Mouse (Mus musculus) splenic B cell, adult 2 months (primary cell): Measurements from ENCODE around the gene Mical1.

Experiments
- DNase-seq: peaks from one replicate; pipeline ENCODE4 v3.0.0-alpha.2; 2011; ENCODE audit warnings: low read depth, low spot score
- H3K27me3 ChIP-seq: 2 replicates; pipeline ENCODE4 v1.6.1; 2012; ENCODE audit warnings: mild to moderate bottlenecking, low read length, moderate library complexity, mixed read lengths; ENCODE audit not compliant: control insufficient read depth, poor library complexity, insufficient read depth, severe bottlenecking
- H3K36me3 ChIP-seq: 2 replicates; pipeline ENCODE4 v1.6.1; 2012; ENCODE audit warnings: mild to moderate bottlenecking, low read length, moderate library complexity, mixed read lengths; ENCODE audit not compliant: control insufficient read depth, poor library complexity, insufficient read depth, severe bottlenecking

Mical1 gene

GRCm38 (mm10) chr10:41467325-41467724 lies 8.8 kb upstream of the Mical1 start:
- no peak for DNase-seq
- Histone ChIP-seq H3K27me3 (no peaks in the 10 kb centered on the region), H3K36me3 (peaks cover 5% of the 10 kb centered on the region)

- Histone ChIP-seq H3K36me3 (peaks cover 1% of the 10 kb centered on the region; the same call in 1 of the 2 replicates), H3K27me3 (no peaks in the 10 kb centered on the region)
- DNase-seq: no peak
Observed at GRCm38 (mm10) chr10:41470693-41471092, 5.4 kb upstream of the Mical1 start.

- no peak for DNase-seq
Observed at GRCm38 (mm10) chr10:41472534-41472933, 3.6 kb upstream of the Mical1 start.

GRCm38 (mm10) chr10:41472962-41473481 lies 3.1 kb upstream of the Mical1 start:
- no peaks in the 10 kb centered on the region for H3K36me3 ChIP-seq
- no peaks in the 10 kb centered on the region for H3K27me3 ChIP-seq
- DNase-seq: peak; percentile 36

More at GRCm38 (mm10) chr10:41472534-41472933, 3.6 kb upstream of the Mical1 start:
- H3K36me3 ChIP-seq: no peaks in the 10 kb centered on the region
- H3K27me3 ChIP-seq: no peaks in the 10 kb centered on the region

- Histone ChIP-seq H3K36me3 (peaks cover 4% of the 10 kb centered on the region), H3K27me3 (no peaks in the 10 kb centered on the region)
- peak; percentile 76 for DNase-seq
Observed at GRCm38 (mm10) chr10:41473782-41474468, 2.2 kb upstream of the Mical1 start.

GRCm38 (mm10) chr10:41474981-41475391 lies 1.1 kb upstream of the Mical1 start:
- DNase-seq: no peak
- Histone ChIP-seq H3K27me3 (no peaks in the 10 kb centered on the region), H3K36me3 (peaks cover 4% of the 10 kb centered on the region)

GRCm38 (mm10) chr10:41477018-41477277 lies 834 bp downstream of the Mical1 start:
- Histone ChIP-seq H3K36me3 (peaks cover 13% of the 10 kb centered on the region), H3K27me3 (no peaks in the 10 kb centered on the region)
- DNase-seq: no peak

GRCm38 (mm10) chr10:41477278-41478181 lies 1.4 kb downstream of the Mical1 start:
- no peaks in the 10 kb centered on the region for H3K27me3 ChIP-seq
- peaks cover 14% of the 10 kb centered on the region for H3K36me3 ChIP-seq
- peak; percentile 64 for DNase-seq

- Histone ChIP-seq H3K36me3 (peaks cover 25% of the 10 kb centered on the region), H3K27me3 (no peaks in the 10 kb centered on the region)
- no peak for DNase-seq
Observed at GRCm38 (mm10) chr10:41479961-41480360, 3.8 kb downstream of the Mical1 start.

- no peaks in the 10 kb centered on the region for H3K27me3 ChIP-seq
- H3K36me3 ChIP-seq: peaks cover 29% of the 10 kb centered on the region
- DNase-seq: no peak
Observed at GRCm38 (mm10) chr10:41480938-41481880, 5.1 kb downstream of the Mical1 start.

GRCm38 (mm10) chr10:41482446-41482845 lies 6.3 kb downstream of the Mical1 start:
- Histone ChIP-seq H3K36me3 (peaks cover 33% of the 10 kb centered on the region), H3K27me3 (no peaks in the 10 kb centered on the region)
- DNase-seq: no peak

- Histone ChIP-seq H3K36me3 (peaks cover 28% of the 10 kb centered on the region), H3K27me3 (no peaks in the 10 kb centered on the region)
- DNase-seq: no peak
Observed at GRCm38 (mm10) chr10:41485778-41486177, 9.7 kb downstream of the Mical1 start.

GRCm38 (mm10) chr10:41486506-41487170 lies 10.5 kb downstream of the Mical1 start:
- Histone ChIP-seq H3K36me3 (peaks cover 22% of the 10 kb centered on the region), H3K27me3 (no peaks in the 10 kb centered on the region)
- DNase-seq: no peak

GRCm38 (mm10) chr10:41488877-41489276 lies 12.8 kb downstream of the Mical1 start:
- H3K27me3 ChIP-seq: no peaks in the 10 kb centered on the region
- no peak for DNase-seq
- peaks cover 7% of the 10 kb centered on the region for H3K36me3 ChIP-seq
